Mouse (Mus musculus) liver, embryonic 11.5 days (tissue): ENCODE measurements around the gene Btbd16. TPM values are rescaled to one million over a fixed set of nuclear protein-coding genes. Genes with fewer than 3 reads are reported as not detected.

Source experiments
- ATAC-seq: fragments of 200-750 bp; cut with Nextera tagmentation; replicated peaks from 2 replicates; pipeline ENCODE4 v1.8.0; 2017; ENCODE audit warnings: moderate number of reproducible peaks, mild to moderate bottlenecking, moderate TSS enrichment, moderate library complexity; ENCODE audit not compliant: low FRiP score
- DNase-seq: peaks from one replicate; pipeline ENCODE4 v3.0.0-alpha.2; 2017; ENCODE audit warnings: low spot score
- H3K27ac ChIP-seq: fragments of 300-500 bp; sonication (generic); 2 replicates; pipeline ENCODE4 v1.5.1; 2014; ENCODE audit warnings: mild to moderate bottlenecking, low read depth, low read length, control low read depth
- H3K27me3 ChIP-seq: fragments of 300-500 bp; sonication (generic); replicated peaks from 2 replicates; pipeline ENCODE4 v1.6.1; 2014; ENCODE audit warnings: low read length, mixed read lengths; ENCODE audit not compliant: control insufficient read depth, insufficient read depth
- H3K36me3 ChIP-seq: fragments of 300-500 bp; sonication (generic); 2 replicates; pipeline ENCODE4 v1.6.1; 2014; ENCODE audit warnings: mild to moderate bottlenecking, low read length, moderate library complexity, mixed read lengths; ENCODE audit not compliant: control insufficient read depth, insufficient read depth
- H3K4me1 ChIP-seq: fragments of 300-500 bp; sonication (generic); replicated peaks from 2 replicates; pipeline ENCODE4 v1.6.1; 2014; ENCODE audit warnings: low read length, mixed read lengths; ENCODE audit not compliant: control insufficient read depth, insufficient read depth
- H3K4me2 ChIP-seq: fragments of 300-500 bp; sonication (generic); 2 replicates; pipeline ENCODE4 v1.6.1; 2014; ENCODE audit warnings: mild to moderate bottlenecking, control low read depth, moderate library complexity
- H3K4me3 ChIP-seq: fragments of 300-500 bp; sonication (generic); 2 replicates; pipeline ENCODE4 v1.5.1; 2014; ENCODE audit warnings: low read depth, low read length, control low read depth
- H3K9ac ChIP-seq: fragments of 300-500 bp; sonication (generic); 2 replicates; pipeline ENCODE4 v1.6.1; 2014; ENCODE audit warnings: low read depth, low read length, control low read depth
- H3K9me3 ChIP-seq: fragments of 300-500 bp; sonication (generic); 2 replicates; pipeline ENCODE4 v1.6.1; 2016; ENCODE audit warnings: low read length, inconsistent platforms, mixed read lengths; ENCODE audit not compliant: control insufficient read depth
- WGBS: fragments of 180-500 bp; shearing (Covaris S2); extraction: QIAGEN DNeasy Blood & Tissue Kit; methylation state at CpG from one replicate; pipeline ENCODE4 v1.1.7; 2014; 5-methylcytosine and 5-hydroxymethylcytosine counted together
- polyA plus RNA-seq: library from polyadenylated mRNA; unstranded; fragments of >200 nt; fragmentation: Nextera tagmentation; extraction: Ambion mirVana; gene quantifications from 2 replicates; pipeline ENCODE4 v1.2.1, GENCODE M21; 2014

Btbd16 gene
- polyA plus RNA-seq, 1 experiment from 2014 or later, result not detected

- Histone ChIP-seq H3K36me3 (no peaks in the 10 kb centered on the region), H3K9ac (no peak overlapping the region), H3K9me3 (no peaks in the 10 kb centered on the region), H3K27me3 (peaks cover 2% of the 10 kb centered on the region; the same call in 1 of the 2 replicates), H3K4me2 (no peak overlapping the region), H3K4me3 (no peak overlapping the region), H3K27ac (0 out of 2 replicates have a peak overlapping the region, but pooled peaks have one; percentile 1), H3K4me1 (peaks cover 3% of the 10 kb centered on the region)
- 28% methylated on average over 20 of the region's 21 CpGs for WGBS
- DNase-seq, result peak; percentile 100
- ATAC-seq, result peak; percentile 100
These were observed 60.4 kb downstream of the Btbd16 start for GRCm38 (mm10) chr7:130834299-130834698.

DNA sequence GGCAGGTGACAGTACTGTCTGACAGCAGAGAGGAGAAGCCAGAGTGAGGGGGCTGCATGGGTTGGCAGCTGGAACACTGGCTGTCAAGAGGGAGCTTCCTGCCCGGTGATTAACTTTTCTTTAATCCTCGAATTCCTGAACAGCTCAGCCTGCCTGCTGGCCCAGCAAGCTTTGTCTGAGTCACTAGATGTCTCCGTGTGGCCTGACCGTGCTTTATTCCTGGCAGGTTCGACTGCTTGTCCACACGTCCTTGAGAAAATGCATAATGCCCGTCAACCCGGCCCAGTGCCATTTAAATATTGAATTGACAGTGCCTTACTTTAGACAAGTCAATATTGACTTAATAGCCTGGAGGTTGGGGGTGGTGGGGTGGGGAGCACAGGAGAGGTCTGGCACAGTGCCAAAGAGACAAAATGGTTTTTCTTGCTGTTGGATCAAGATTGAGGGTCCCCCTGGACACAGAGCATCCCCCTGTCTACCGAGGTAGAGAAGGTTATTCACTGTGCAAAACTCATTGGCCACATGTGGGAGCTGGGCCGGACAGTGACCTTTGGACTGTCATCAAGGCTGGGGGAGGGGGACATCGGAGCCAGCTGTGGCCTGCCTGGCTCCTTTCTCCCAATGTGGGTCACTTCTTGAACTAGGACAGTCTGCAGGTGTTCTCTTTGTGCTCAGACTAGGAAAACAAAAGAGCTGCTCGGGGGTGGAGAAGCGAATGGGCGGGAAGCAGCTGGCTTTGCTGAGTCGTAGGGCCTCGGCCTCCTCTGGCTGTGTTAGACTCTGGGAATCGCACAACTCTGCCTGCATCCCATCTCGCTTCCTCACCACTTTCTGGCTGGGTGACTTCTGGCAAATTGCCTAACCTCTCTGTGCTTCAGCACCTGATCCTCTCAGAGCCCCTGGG is 61.3 kb downstream of the Btbd16 start:
- H3K27me3 ChIP-seq, result peaks cover 2% of the 10 kb centered on the region; the same call in 1 of the 2 replicates
- H3K9ac ChIP-seq, result no peak overlapping the region
- no peaks in the 10 kb centered on the region for H3K36me3 ChIP-seq
- H3K4me3 ChIP-seq, result no peak overlapping the region
- H3K27ac ChIP-seq, result peak overlapping the region; percentile 28
- H3K4me1 ChIP-seq, result peaks cover 3% of the 10 kb centered on the region
- no peaks in the 10 kb centered on the region for H3K9me3 ChIP-seq
- DNase-seq, result peak; percentile 62
- 43% methylated on average over 18 of the region's 18 CpGs for WGBS
- no peak for ATAC-seq
- H3K4me2 ChIP-seq, result peak overlapping the region; percentile 22

DNA sequence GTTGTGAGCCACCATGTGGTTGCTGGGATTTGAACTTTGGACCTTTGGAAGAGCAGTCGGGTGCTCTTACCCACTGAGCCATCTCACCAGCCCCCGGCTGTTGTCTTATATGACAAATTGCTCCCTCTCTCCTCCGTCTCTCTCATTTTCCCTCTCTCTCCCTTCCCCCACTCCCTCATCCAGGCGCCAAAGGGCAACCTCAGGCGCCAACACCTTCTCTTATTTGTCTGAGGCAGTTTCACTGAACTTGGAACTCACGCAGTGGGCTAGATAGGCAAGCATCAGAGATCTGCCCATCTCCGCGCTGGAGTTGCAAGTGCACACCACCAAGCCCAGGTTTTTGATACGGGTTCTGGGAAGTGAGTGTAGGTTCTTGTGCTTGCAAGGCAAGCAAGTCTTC is 62.2 kb downstream of the Btbd16 start:
- H3K4me1 ChIP-seq, result peaks cover 3% of the 10 kb centered on the region
- H3K9me3 ChIP-seq, result no peaks in the 10 kb centered on the region
- peaks cover 2% of the 10 kb centered on the region; the same call in 1 of the 2 replicates for H3K27me3 ChIP-seq
- WGBS, result 77% methylated on average over 9 of the region's 9 CpGs
- no peak for ATAC-seq
- H3K4me3 ChIP-seq, result no peak overlapping the region
- no peak overlapping the region for H3K9ac ChIP-seq
- DNase-seq, result no peak
- H3K27ac ChIP-seq, result no peak overlapping the region
- H3K36me3 ChIP-seq, result no peaks in the 10 kb centered on the region
- H3K4me2 ChIP-seq, result no peak overlapping the region

- Histone ChIP-seq H3K4me3 (no peak overlapping the region), H3K4me1 (peaks cover 3% of the 10 kb centered on the region), H3K36me3 (no peaks in the 10 kb centered on the region), H3K4me2 (no peak overlapping the region), H3K27me3 (peaks cover 2% of the 10 kb centered on the region; the same call in 1 of the 2 replicates), H3K27ac (no peak overlapping the region), H3K9ac (no peak overlapping the region), H3K9me3 (no peaks in the 10 kb centered on the region)
- ATAC-seq (no peak), DNase-seq (no peak)
- WGBS, result 65% methylated on average over 12 of the region's 12 CpGs
These were observed 64.2 kb downstream of the Btbd16 start for GRCm38 (mm10) chr7:130837941-130838657.

GRCm38 (mm10) chr7:130838658-130839025 is 64.8 kb downstream of the Btbd16 start:
- H3K9me3 ChIP-seq, result no peaks in the 10 kb centered on the region
- no peak overlapping the region for H3K27ac ChIP-seq
- no peak overlapping the region for H3K4me2 ChIP-seq
- ATAC-seq (no peak), DNase-seq (no peak)
- H3K4me3 ChIP-seq, result no peak overlapping the region
- H3K27me3 ChIP-seq, result peaks cover 2% of the 10 kb centered on the region; the same call in 1 of the 2 replicates
- H3K9ac ChIP-seq, result no peak overlapping the region
- WGBS, result 81% methylated on average over 3 of the region's 3 CpGs
- no peaks in the 10 kb centered on the region for H3K36me3 ChIP-seq
- H3K4me1 ChIP-seq, result peaks cover 3% of the 10 kb centered on the region

DNA sequence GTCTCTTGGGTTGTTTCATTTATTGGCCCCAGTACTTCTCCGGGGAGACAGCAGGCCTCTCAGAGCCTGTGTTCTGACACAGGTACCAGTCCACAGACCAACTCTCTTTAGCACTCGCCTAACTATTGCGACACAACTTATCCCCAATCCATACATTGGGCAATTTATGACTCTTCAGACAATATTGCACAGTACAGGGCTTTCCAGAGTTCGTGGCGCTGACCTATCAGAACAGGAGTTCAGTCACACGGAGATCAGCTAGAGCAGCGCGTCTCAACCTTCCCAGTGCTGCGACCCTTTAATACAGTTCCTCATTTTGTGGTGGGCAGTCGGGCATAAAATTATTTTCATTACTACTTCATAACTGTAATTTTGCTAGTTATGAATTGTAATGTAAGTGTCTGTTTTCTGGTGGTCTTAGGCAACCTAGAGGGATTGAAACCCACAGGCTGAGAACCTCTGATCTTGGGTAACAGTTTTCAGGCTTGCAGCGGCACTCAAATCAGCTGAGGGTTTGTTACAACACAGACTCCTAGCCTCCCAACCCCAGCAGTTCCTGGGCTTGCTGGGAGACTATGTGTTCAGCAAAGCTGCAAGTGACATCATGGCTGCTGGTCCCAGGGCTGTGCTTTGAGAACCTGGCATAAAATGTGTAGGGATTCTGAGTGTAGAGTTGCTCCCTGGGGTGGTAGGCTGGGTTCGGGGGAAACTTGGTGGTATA is 65.7 kb downstream of the Btbd16 start:
- 80% methylated on average over 12 of the region's 12 CpGs for WGBS
- no peak for ATAC-seq

GRCm38 (mm10) chr7:130847164-130847718 is 73.4 kb downstream of the Btbd16 start:
- Histone ChIP-seq H3K4me3 (no peak overlapping the region), H3K36me3 (no peaks in the 10 kb centered on the region), H3K4me2 (no peak overlapping the region), H3K9ac (no peak overlapping the region), H3K27ac (no peak overlapping the region), H3K27me3 (no peaks in the 10 kb centered on the region), H3K4me1 (no peaks in the 10 kb centered on the region), H3K9me3 (no peaks in the 10 kb centered on the region)
- WGBS, result 74% methylated on average over 17 of the region's 17 CpGs
- no peak for DNase-seq
- ATAC-seq, result no peak

More for the DNA sequence above, 65.7 kb downstream of the Btbd16 start:
- Histone ChIP-seq H3K4me3 (no peak overlapping the region), H3K9me3 (no peaks in the 10 kb centered on the region), H3K27me3 (no peaks in the 10 kb centered on the region), H3K36me3 (no peaks in the 10 kb centered on the region), H3K4me1 (peaks cover 3% of the 10 kb centered on the region), H3K4me2 (no peak overlapping the region), H3K27ac (no peak overlapping the region), H3K9ac (no peak overlapping the region)
- DNase-seq, result no peak

DNA sequence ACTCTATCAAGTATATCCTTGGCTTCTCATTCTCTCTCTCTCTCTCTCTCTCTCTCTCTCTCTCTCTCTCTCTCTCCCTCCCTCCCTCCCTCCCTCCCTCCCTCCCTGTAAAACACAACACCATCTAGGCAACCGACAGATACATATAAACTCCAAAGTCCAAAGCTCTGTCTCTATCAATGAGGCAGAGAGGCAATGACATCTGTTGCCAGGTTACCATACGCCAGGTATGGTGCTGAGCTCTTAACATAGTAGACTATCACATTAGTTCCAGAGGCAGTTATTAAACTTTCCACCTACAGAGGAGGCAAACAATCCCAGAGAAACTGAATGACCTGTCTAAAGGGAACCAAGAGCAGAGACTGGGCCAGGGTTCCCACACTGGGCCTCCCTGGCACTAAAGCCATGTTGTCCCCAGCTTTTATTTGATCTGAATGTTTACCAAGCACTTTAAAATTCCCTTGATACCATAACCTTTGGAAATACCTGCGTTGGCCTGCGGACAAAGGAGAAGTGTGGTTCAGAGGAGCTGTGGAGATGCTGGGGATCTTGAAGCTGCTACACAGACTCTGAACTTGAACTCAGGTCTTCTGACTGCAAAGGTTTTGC is 80.9 kb downstream of the Btbd16 start:
- Histone ChIP-seq H3K4me1 (no peaks in the 10 kb centered on the region), H3K9me3 (no peaks in the 10 kb centered on the region), H3K4me2 (no peak overlapping the region), H3K9ac (no peak overlapping the region), H3K4me3 (no peak overlapping the region), H3K27me3 (no peaks in the 10 kb centered on the region), H3K27ac (no peak overlapping the region), H3K36me3 (no peaks in the 10 kb centered on the region)
- ATAC-seq (no peak), DNase-seq (no peak)
- 65% methylated on average over 4 of the region's 4 CpGs for WGBS
